Mouse (Mus musculus) CH12.LX (cell line): Measurements from ENCODE around the gene Lgals9.

ENCODE experiments used
- CTCF ChIP-seq, 2 experiments: IDR thresholded peaks in 1 of 2; conservative IDR thresholded peaks in 1 of 2; 2 replicates each; pipeline ENCODE4 v1.5.1; 2011 to 2012; ENCODE audit warnings: low read depth in 2 of 2, low read length in 2 of 2, improper control_type of control experiment in 1 of 2, inconsistent platforms in 1 of 2, mild to moderate bottlenecking in 1 of 2, moderate library complexity in 1 of 2
- GABPA ChIP-seq: IDR thresholded peaks from 2 replicates; pipeline ENCODE4 v1.6.1; 2012; ENCODE audit warnings: low read depth, low read length, improper control_type of control experiment, inconsistent platforms; ENCODE audit not compliant: insufficient replicate concordance

DNA sequence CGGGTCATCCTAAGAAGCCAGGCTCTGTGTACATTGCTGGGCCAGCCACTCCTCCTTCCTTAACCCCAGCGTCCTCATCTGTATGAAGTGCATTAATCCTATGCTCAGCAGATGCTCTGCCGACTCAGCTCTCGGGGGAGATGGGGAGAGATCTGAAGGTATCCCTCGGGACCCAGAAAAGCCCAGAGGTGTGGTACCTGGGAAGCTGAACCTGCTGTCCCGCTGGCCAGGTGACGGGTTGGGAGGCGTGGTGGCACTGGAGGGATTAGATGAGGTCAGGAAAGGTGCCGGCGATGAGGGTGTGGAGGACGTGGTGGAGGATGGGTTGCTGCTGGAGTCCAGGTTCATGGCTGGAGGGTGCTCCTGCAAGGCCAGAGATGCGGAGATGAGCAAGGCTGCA lies 48.3 kb upstream of the Lgals9 start:
- TF ChIP-seq GABPA = no peak
- no peak for TF ChIP-seq CTCF (conservative IDR thresholded peaks at IDR 0.05 in 1 of 2, IDR thresholded peaks at IDR 0.05 in 1 of 2; ENCODE audit: low read depth in 2 of 2, low read length in 2 of 2)
